Mouse (Mus musculus) urinary bladder, postnatal 14 days (tissue): ENCODE results near the gene Odf2.

ENCODE experiments used
- DNase-seq: peaks from one replicate; pipeline ENCODE4 v3.0.0; 2021; ENCODE audit warnings: low spot score

The Odf2 gene

DNA sequence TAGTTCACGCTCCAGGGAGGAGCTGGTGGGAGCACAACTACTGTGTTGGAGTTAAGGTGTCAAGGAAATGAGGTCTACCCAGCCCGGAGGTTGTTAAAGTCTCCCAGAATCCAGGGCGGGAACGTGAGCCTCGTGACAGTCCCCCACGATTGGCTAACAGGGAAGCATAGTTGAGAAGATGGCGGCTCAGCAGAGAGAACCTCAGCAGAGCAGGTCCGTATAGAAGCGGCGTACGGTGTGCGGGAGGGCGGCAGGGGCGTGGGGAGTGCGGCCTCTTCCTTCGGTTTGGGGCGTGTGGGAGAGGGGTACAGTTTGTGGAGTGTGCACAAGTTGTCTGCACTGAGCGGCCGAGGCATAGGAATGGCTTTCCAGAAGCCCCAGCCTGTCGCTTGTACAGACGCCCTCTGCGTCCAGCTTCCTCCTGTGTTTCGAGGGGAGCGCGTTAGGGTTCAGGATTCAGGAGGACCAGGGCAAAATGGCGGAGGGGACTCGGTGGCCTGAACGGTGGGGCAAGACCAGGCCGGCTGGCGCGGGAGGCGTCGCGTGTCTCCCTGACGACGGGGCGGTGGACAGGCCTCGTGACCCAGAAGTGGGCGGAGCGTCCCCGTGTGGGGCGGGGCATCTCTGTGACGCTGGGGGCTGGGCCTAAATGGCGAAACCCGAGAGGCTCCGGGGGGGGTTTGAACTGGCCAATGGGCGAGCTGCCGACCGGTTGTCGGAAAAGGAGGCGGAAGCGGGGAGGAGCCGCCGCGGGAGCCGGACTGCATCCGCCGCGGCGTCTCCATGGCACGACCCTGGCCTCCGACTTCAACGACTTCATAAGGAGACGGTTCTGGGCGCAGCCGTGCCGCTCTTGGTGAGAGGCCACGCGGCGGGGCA is at the start of gene Odf2:
Gene Odf2 (plus strand): TSS at position 156 of the 879 bp plus-strand sequence.
- DNase-seq = peak; percentile 100

DNA sequence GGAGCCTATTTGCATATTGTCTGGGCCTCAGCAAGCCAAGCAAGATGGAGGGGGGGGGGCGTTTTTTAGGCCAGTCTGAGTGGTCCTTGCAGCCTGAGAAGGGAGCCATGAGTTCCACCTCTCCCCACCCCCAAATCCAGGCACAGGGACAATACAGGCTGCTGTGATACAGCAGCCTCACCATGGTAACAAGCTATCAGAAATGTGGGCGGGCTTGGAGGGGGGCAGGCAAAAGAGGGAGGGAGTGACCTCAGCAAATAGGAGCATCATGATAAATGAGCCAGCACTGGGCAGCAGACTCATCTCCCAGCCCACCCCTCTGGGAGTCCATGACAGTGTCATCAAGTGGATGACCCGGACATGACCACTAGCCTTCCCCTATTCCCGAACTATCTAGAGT is 49.6 kb upstream of the Odf2 start:
- DNase-seq = no peak

DNA sequence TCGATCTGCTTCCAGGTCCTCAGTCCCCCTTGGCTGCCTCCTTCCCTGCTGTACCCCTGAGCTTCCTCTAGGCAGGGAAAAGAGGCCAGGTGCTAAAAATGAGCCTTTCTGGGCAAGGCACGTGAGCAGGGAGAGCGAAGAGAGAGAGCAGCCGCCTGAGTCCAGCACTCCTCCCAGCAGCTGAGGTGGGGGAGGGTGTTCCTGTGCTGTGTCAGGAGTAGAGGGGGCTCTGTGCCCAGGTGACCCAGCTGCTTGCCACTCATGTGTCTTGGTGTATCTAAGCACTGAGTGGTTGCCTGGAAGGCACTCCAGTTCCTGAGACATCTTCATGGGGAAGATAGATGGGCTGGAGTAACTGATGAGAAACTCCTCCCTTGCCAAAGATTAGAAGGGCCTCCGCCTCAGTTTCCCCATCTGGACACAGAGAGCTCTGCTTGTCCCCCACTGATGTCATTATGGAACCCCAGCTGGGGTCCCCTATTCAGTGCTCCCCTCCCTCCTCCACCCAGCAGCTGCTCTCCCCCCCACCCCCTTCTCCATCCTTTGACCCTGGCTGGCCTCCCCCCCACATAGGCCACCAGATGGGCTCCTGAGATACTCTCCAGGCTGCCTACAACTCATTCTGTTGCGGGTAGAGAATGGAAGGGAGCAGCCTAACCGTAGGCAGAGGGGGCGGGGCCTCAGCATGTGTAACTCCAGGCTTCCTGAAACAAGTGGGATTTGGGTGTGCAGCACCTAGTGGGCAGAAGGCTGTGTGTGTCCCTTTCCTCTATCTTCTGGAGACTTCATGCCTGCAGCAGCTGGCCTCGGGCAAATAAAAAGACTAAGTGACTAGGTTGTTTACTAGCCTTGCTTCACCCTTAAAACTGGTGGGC is 45.6 kb upstream of the Odf2 start:
- DNase-seq = no peak

DNA sequence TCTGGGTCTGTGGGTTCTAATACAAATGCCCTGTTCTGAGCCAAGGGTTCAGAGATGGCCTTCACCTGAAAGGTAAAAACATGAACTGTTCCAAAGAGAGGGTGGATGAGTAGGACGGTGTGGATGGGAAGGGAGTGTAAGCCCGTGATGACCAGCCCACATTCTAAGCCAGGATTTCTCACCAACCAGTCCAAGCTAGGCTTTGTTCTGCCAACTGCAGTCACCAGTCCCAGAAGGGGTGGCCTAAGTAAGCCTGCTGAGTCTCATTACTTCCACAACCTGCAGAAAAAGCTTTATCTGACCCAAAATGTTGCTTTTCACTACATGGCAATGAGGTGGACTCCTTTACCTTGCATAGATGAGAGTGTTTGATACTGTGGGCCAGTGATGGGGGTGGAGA is 44.9 kb upstream of the Odf2 start:
- no peak for DNase-seq

DNA sequence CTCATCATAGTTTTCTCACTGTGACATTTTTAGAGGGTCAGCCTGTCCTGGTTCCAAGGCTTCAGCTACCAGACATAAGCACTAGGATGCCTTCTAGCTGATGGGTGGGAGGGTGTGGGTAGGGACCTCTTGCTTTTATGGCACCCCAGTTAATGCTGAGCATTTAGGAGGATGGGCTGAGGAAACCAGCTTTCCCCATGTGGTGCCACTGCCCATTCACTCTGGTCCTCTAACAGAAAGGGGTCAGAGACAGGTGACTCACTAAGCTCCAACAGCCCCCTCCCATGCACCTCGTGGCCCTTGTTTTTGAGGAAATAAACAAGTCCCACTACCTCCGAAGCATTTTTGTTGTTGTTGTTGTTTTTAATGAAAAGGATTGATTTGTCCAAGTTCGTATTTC is 44.4 kb upstream of the Odf2 start:
- no peak for DNase-seq

DNA sequence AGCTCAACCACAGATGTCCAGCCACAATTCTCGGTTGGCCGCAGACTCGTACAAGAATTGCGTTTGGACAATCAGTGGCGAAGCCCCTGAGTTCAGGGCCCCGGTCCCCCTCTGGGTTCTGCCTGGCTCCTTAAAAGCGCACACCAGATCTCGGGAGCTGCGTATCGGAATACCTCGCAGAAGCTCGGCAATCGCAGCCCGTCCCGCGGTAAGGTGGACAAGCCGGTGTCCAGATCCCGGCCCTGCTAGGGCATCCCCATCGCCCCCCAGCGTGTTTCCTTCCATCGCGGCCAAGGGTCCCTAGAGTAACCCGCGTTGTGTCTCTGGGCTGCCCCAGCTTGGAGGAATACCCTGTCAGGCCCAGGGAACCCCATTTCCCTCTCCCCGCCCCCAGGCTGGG is 43.4 kb upstream of the Odf2 start:
- no peak for DNase-seq

DNA sequence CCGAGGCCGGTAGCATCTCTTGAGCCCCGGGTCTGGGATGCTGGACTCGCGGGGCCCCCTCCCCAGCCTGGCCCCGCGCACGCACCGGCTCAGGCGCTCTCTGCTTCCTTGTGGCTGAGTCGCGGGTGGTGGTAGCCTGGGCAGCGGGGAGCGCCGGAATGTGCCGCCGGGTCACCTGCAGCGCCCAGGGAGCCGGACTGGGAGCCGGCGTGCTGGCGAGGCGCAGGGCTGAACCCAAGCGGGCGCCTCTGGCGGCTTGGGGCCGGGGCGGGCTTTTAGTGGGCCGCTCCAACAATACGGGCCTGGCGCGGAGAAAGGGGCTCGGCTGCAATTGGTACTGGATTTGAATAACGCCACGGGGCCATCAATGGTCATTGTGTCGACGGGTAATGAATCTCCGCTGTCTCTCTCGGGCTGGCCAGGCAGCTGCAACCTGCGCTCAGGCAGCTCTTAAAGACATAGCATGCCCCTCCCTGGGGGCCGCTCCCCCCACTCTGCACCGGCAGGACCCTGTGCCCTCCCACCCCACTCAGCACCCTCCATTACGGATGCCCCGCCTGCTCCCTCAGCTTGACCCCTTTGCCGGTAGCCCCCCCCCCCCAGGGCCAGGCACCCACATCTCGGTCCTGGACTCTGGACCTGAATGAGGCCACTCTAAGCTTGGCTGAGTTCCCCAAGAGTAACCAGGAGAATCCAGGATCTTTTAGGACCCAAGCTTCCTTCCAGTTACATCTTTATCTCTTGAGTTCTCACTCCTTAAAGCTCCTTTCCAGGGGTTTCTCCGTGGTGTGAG is 42.8 kb upstream of the Odf2 start:
- no peak for DNase-seq

DNA sequence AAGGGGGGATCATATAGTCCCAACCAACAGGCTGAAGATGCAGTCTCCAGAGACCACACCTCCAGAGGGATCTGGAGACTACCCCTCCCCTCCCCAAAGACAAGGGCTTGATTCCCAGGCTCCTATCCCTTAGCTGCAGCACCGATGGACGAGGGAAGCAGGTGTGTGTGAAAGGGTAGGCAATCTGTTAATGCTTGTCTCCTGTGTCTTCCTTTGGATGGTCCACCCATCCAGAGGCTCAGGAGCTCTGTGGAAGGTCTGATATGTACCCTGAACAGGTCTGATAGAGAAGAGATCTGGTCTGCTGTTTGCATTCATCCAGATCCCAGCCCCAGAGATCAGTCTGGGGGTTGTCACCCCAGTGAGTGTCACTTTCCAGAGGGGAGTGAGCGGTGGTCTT is 42.1 kb upstream of the Odf2 start:
- DNase-seq = no peak

DNA sequence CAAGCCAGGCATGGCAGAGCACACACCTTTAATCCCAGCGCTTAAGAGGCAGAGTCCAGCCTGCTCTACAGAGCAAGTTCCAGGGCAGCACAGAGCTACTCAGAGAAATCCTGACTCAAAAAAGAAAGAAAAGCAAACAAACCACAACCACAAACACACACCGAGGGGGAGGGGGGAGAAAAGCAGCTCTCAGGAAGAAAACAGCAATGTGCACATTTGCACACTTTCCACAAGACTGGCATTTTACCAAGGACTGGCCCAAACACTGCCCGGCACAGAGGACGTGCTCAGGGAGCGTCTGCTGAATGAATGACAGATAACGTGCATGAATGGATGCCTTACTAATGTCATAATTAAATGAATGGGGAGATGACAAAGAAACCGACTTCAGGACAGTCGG is 40.0 kb upstream of the Odf2 start:
- DNase-seq = no peak

DNA sequence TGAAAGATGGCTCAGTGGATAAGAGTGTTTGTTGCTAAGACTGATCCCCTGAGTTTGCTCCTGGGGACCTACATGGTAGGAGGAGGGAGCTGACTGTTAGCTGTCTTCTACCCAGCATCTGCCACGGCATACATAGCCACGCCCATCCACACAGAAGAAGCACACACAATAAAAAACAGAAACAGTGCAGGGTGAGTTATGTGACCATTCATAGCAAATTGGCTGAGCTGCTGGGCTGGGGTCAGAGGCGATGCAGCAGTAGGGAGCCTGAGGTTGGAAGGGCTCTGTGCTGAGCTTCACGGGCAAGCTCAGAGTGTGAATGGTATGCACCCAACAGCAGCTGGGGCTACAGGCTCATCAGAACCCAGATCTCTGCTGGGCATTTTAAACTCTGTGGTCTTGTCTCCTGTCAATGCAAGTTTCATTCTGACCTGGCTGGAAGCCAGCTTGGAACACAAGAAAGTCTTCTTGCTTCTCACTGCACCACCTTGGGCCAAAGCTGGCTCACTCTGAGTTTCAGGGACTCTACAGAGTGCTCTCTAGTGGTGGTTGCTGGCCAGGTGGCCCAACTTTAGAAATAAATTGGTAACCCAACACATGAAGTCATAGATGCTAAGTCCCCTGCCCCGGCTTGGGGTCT is 39.1 kb upstream of the Odf2 start:
- DNase-seq = no peak

DNA sequence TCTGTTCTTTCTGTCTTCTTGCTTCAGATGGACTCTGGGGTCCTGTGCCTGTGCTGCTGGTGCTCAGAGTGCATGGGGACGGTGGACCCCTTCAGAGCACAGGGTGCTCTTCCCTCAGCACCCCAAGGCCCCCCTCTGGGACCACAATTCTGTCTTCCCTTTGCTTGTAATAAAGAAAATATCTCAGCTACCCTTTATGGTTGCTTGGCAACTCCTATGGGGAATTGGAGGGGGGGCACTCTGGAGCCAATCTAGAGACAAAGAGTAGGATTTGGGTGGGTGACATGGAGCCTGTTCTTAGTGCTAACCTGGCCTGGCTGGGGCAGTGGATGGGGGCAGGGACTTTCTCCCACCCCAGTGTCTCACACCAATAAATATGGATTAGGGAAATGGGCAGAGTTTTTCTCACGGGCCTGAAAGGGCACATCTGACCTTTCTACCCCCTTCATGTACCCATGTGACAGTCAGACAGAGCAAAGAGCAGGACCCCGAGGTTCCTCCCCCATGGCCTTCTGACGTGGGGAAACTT is 36.0 kb upstream of the Odf2 start:
- DNase-seq = no peak

DNA sequence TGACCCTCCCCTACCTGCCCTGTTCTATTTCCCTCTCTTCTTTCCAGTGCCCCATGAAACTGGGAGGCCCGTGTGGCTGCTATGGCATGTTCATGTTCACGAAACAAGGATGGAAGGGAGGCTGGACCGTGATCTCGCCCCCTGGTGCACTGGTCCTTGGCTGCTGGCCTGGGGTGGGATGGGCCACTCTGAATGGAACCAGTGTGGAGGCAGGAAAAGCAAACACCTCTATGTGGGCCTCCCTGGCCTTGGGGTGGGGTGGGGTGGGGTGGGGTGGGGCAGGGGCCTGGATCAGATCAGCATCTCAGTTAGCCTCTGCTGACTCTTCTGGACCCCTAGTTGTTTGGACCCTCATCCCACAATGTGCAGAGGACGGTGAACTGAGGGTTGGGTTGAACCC is 35.3 kb upstream of the Odf2 start:
- DNase-seq = no peak

DNA sequence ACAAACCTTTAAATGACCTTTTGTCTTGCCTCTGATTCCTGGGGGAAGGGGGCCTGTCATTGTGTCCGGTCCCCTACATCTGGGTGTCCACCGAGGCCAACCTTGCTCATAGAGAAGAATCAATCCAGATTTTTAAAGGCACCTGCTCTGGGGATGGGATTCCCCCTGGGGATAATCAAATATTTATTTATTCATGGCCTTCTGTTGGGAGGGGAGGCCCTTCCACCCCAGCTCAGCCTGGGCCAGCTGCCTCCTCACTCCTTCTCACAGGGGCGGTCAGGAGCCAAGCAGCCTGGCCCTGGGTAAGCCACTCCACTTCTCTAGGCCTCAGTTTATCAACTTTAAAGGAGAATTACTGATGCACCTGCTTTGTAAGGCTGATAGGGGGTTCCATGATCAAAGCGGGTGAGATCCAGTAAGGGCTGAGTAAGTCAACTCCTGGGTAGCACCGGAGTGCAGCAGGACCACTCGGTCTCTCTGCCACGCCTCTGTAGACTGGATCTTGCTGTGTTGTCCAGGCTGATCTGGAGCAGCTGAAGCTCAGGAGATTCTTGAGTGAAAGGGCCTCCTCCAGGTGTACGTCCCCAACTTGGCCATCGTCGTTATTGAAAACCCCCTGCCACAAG is 33.3 kb upstream of the Odf2 start:
- no peak for DNase-seq

DNA sequence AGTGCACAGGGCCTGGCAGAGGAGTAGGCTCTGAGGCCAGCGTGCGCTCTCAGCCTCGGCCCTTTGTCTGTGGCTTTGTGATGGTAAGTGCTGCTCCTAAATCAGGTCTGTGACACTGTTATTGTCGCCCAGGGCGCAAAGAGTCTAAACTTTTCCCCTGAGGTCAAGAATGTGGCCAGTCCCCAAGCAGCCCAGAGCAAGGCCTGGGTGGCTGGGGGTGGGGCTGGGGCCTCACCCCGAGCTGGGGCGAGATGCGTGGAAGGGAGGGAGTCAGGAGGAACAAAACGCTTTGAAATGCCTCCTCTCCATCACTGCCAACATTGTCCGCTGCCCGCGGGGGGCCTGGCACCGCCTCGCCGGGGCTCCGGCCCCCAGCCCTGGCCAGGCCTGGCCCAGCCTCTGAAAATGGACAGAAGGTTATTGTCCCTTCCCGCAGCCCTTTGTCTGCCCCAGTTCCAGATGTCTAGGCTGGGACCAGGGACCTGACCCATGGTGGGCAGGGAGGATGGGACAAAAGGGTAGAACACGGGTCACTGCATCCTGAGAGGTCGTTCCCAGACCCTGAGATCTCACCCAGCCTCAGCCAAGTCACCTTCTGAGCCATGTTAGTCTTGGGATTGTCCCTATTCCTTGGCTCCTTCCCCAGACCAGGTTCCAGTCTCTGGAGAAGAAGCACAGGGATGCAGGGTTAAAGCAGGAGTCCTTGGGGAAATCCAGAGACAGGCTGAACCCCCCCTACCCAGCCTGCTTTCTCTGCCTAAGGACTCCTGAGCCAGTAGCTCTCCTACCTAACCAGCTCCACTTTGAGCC is 32.4 kb upstream of the Odf2 start:
- DNase-seq = no peak

DNA sequence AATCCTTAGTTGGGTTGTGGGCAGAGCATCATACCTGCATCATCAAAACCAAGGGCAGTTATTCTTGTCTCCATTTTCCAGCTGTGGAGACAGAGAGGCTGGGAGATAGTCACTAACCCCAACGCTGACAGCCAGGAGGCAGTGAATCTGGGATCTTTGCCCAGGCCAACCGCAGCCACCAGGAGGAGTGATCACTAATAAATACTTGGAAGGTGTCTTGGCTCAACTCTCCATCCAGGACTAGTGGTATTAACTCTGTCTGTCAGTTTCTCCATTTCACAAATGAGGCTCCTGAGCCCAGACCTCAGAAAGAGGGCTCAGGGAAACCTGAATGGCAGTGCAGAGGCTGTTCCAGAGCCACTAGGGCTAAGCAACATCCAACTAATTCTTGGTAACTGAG is 31.7 kb upstream of the Odf2 start:
- no peak for DNase-seq

DNA sequence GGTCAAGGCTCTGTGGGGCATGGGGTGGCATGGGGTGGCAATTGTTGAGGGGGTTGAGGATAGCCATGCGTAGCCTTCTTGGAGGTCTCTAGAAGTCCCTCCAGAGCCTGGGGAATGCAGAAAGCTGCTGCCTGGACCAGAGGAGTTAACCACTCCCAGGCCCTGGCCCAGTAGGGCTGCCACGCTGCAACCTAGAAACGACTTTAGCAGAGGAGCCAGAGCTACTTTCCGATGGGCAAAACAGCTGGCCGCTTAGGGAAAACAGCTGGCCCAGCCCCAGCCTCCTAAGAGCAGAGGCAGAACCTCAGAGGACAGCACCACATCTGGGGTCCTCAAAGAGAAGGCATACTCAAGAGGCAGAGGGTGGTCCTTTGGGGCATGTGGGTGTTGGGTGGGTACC is 31.1 kb upstream of the Odf2 start:
- no peak for DNase-seq

DNA sequence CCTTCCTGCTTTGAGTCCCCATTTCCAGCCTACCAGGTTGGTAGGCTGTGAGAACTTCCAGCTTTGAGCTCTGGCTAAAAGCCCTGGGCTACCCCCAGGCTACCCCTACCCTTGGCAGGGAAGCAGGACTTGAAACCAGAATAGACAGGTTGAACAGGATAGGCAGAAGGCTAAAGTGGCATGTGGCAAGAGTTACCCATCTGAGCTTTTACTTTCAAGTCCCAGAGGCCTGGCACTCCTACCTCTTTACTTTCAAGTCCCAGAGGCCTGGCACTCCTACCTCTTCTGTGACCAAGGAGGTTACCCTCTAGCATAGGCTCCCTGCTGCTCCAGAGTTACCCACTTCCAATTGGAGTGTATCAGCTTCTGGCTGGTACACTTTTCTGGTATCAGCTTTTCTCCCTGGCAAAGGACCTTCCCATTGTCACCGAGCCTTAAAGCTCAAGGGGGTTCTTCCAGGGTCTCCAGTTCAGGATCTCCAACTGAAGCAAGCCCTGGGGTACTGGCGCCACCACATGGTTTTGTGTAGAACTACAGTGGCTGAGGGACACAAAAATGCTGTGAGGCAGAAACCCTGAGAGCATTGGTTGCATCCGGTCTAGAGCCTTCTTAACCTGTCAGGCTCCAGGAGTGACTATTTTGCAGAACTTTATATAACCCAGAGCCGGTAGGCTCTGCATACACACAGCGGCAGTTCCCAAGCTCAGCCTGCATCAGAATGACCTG is 30.1 kb upstream of the Odf2 start:
- peak; percentile 34 for DNase-seq

DNA sequence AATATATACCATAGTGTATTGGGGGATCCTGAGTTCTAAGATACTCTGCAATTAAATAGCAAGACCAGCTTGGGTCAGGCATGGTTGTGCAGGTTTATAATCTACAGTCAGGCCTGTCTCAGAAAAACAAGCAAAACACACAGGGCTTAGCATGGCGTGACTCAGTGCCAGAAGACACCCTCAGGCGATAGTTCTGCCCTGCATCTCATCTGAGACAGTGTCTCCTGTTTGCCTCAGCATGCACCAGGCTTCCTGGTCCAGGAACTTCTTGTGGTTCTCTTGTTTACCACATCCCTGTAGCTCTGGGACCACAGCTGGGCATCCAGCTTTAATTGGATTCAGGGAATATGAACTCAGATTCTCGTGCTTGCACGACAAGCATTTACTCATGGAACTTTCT is 23.9 kb upstream of the Odf2 start:
- DNase-seq = no peak

DNA sequence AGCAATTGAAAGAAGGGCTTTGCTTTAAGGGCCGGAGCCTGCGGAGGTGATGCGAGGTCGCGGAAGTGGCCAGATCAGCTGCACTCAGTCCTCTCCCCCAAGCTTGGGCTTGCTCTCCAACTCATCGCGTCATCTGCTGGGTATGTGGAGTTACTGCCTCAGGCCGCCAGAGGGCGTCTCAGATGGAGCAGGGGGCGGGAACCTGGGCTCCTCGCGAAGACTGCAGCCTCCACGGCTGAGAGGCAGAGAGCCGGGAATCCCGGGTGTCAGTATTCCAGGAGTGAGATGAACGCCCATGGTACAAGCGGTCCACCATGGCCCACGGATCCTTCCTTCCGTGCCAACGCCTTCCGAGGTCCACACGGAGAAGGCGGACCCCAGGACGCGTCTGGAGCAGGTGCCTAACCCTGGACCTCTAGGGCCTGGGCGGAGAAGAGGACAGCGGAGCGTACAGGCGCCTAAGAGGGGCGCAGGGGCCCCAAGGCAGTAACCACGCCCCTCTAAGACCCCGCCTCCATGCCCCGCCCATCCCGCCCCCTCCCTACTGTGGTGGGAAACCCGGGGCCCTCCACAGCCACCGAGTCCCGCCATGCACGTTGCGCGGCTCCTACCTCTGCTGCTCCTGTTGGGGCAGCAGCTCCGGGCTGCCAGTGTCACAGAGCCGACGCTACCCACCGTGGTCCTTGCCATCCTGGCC is 19.9 kb upstream of the Odf2 start, which contains the start of gene Cercam:
Gene Cercam (plus strand): TSS at position 216 of the 697 bp plus-strand sequence.
- peak; percentile 86 for DNase-seq
